Mouse (Mus musculus) stomach, postnatal 0 days (tissue): ENCODE results near the gene Ssxb8.

Experiments
- CTCF ChIP-seq: IDR thresholded peaks from 2 replicates; pipeline ENCODE4 v1.5.1; 2016; ENCODE audit warnings: antibody characterized with exemption, low read depth, mild to moderate bottlenecking, moderate library complexity
- EP300 ChIP-seq: optimal IDR thresholded peaks from 2 replicates; pipeline ENCODE3; 2016; ENCODE audit warnings: antibody characterized with exemption

GRCm38 (mm10) chrX:8732907-8733306, 42.3 kb upstream of the Ssxb8 start:
- TF ChIP-seq EP300 (no peak), CTCF (peak; percentile 63)
